8 mouse cellular contexts compared by ENCODE assay signal in genomic region chr7:12921705-12922465, GRCm38 (mm10). TPM values are rescaled to one million over a fixed set of nuclear protein-coding genes. Genes with fewer than 3 reads are reported as not detected.
A peak's percentile ranks its signal among the peaks of the same experiment; 100 is the strongest.
DNase-seq lines count a peak whose midpoint lies in the region; ATAC-seq lines count a peak whose summit lies in the region.

Rps5 (plus strand) TSS chr7:12922290.

- under 1% methylated on average over 55 of the region's 55 CpGs for WGBS in hindbrain, embryonic 15.5 days

- H3K9me3 ChIP-seq in hindbrain, embryonic 15.5 days: no peaks in the 10 kb centered on the region

- H3K9ac ChIP-seq in hindbrain, embryonic 15.5 days: peak within 1 kb of the TSS; percentile 86

- ATAC-seq in hindbrain, embryonic 15.5 days (ENCODE audit: low FRiP score, low read depth): peak; percentile 98

- DNase-seq in T-cell, adult 2 months (ENCODE audit: low spot score): peak; percentile 98
- DNase-seq in cerebellum, postnatal 36 days: peak; percentile 98 to 99
- DNase-seq in frontal cortex, postnatal 36 days (ENCODE audit: low spot score in 2 of 2): peak; percentile 97 to 99
- DNase-seq in left cerebral cortex, adult 11 months (ENCODE audit: low spot score): peak; percentile 99
- DNase-seq in lung, postnatal 4 days: peak; percentile 99
- DNase-seq in retina, postnatal 7 days (ENCODE audit: low read depth, low spot score): peak; percentile 100
- DNase-seq in urinary bladder, adult 2 months (ENCODE audit: low spot score): peak; percentile 93

- H3K27me3 ChIP-seq in hindbrain, embryonic 15.5 days: peaks cover 12% of the 10 kb centered on the region; the same call in 1 of the 2 replicates

- peaks cover 10% of the 10 kb centered on the region for H3K4me1 ChIP-seq in hindbrain, embryonic 15.5 days (replicated peaks)

- peaks cover 34% of the 10 kb centered on the region for H3K36me3 ChIP-seq in hindbrain, embryonic 15.5 days

- H3K4me2 ChIP-seq in hindbrain, embryonic 15.5 days: peak within 1 kb of the TSS; percentile 91

- H3K27ac ChIP-seq in hindbrain, embryonic 15.5 days (replicated peaks): peak within 1 kb of the TSS; percentile 95

- peak within 1 kb of the TSS; percentile 72 for H3K4me3 ChIP-seq in hindbrain, embryonic 15.5 days

RNA-seq across cellular contexts. Expression of gene Rps5, which starts in this region (rescaled TPM):
- polyA plus RNA-seq in hindbrain, embryonic 15.5 days (2015; fragmentation: Nextera tagmentation; extraction: Ambion mirVana): 549 and 585 TPM in 2 replicates
- polyA plus RNA-seq in urinary bladder, adult 2 months (2012; rRNA removed): 2,520 and 2,810 TPM in 2 replicates

Comparison
In these comparisons a context has a peak if more than half of its experiments do, and no peak if none do; other contexts are left out.
1. Peak in every context shown above with its lines: DNase-seq, ATAC-seq, H3K4me3 ChIP-seq and H3K27ac ChIP-seq.